Mouse (Mus musculus): ENCODE data around the gene Cryba4.

GRCm38 (mm10) chr5:112228240-112229076 lies 23.9 kb downstream of the Cryba4 start:
- TF ChIP-seq CTCF (IDR thresholded peaks at IDR 0.05; ENCODE audit: low read depth): no peak
- no peak for TF ChIP-seq EP300 (IDR thresholded peaks at IDR 0.05; ENCODE audit: low read depth)

All from heart, postnatal 0 days (tissue).